Mouse (Mus musculus) cerebellum, adult 2 months (tissue): Measurements from ENCODE around the gene Map3k1.

Source experiments
- CTCF ChIP-seq: fragments of 200-500 bp; IDR thresholded peaks from 2 replicates; pipeline ENCODE4 v1.5.1; 2011; ENCODE audit warnings: low read depth, mild to moderate bottlenecking, control low read depth, low read length, moderate library complexity, borderline replicate concordance; ENCODE audit not compliant: insufficient read depth
- POLR2A ChIP-seq: fragments of 200-500 bp; IDR thresholded peaks from 2 replicates; pipeline ENCODE4 v1.6.1; 2011; ENCODE audit warnings: low read length, control low read depth, borderline replicate concordance; ENCODE audit not compliant: insufficient read depth

GRCm38 (mm10) chr13:111756986-111757385 lies 51.8 kb downstream of the Map3k1 start:
- TF ChIP-seq CTCF: no peak
- TF ChIP-seq POLR2A: no peak
